Mouse (Mus musculus): ENCODE measurements around the gene Sh3bp5. TPM values are rescaled to one million over a fixed set of nuclear protein-coding genes. Genes with fewer than 3 reads are reported as not detected.

Sh3bp5 gene
- polyA plus RNA-seq, 1 experiment, result 6.9 TPM

DNA sequence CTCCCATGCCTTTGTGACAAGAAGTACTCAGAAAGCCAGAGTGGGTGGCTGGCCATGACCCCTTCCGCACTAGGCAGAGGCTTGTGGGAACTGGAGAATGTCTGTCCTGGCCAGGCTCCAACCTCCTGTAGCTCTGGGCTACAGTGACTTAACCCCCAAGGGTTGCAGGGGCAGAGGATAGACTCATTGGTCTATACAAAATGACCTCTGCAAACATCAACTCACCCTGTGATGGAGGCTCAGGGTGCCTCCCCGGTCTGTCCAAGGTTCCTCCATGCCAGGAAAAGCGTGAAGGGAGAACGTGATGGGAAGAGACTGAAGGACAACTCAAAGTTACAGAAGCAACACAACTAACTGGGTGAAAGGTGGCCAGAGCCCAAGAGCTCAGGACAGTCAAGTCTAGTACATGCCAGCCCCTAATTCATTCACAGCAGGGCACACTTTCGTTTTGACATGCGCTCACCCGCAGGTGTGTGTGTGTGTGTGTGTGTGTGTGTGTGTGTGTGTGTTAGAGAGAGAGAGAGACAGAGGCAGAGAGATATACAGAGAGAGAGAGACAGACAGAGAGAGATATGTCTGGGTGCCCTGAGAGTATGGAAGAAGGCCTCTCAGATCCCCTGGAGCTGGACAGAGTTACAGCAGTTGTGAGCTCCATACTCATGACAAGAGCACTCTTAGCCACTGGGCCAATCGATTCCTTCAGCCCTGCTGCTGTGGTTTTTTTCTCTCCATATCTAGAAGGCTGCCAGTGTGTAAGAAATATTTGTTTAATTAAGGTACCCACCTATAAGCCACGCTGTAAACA lies 37.9 kb downstream of the Sh3bp5 start:
- no peak for TF ChIP-seq POLR2A (IDR thresholded peaks at IDR 0.05; ENCODE audit: low read depth, low read length)
- no peak for TF ChIP-seq CTCF (IDR thresholded peaks at IDR 0.05; ENCODE audit: extremely low read depth, insufficient read length, insufficient replicate concordance, low read depth, low read length)
- no peaks in the 10 kb centered on the region for H3K27me3 ChIP-seq (ENCODE audit: control insufficient read depth, insufficient read depth, low read length)
- no peak overlapping the region for H3K27ac ChIP-seq (ENCODE audit: insufficient read depth, low read depth, low read length)
- no peaks in the 10 kb centered on the region for H3K36me3 ChIP-seq (ENCODE audit: control insufficient read depth, insufficient read depth, low read length)
- 77% methylated on average over 9 of the region's 9 CpGs for WGBS
- no peaks in the 10 kb centered on the region; the same call in 1 of the 2 replicates for H3K4me1 ChIP-seq (ENCODE audit: control insufficient read depth, insufficient read depth, insufficient read length, low read length)
- no peak overlapping the region for H3K4me3 ChIP-seq (ENCODE audit: low read depth, low read length)

DNA sequence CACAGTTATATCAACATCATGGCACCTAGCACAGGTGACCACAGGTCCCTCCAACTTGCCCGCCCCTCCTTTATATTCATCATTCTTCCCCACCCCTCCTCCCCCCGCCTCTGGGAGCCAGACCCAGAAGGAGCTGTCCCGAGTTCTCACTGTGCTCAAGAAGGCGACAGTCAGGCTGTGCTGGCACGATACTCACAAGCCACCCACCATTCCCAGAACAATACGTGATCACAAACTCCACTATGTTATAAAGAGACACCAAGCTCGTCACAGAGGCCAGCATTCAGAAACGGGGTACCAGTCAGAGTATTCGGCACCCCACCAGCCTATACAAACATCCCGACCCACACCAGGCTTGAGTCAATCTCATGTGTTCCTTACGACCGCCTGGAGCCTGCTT lies 38.5 kb downstream of the Sh3bp5 start:
- TF ChIP-seq CTCF (IDR thresholded peaks at IDR 0.05; ENCODE audit: extremely low read depth, insufficient read length, insufficient replicate concordance, low read depth, low read length) (no peak), POLR2A (IDR thresholded peaks at IDR 0.05; ENCODE audit: low read depth, low read length) (no peak)
- H3K27me3 ChIP-seq (ENCODE audit: control insufficient read depth, insufficient read depth, low read length), result no peaks in the 10 kb centered on the region
- no peaks in the 10 kb centered on the region for H3K36me3 ChIP-seq (ENCODE audit: control insufficient read depth, insufficient read depth, low read length)
- no peak overlapping the region for H3K4me3 ChIP-seq (ENCODE audit: low read depth, low read length)
- 76% methylated on average over 12 of the region's 12 CpGs for WGBS
- no peaks in the 10 kb centered on the region; the same call in 1 of the 2 replicates for H3K4me1 ChIP-seq (ENCODE audit: control insufficient read depth, insufficient read depth, insufficient read length, low read length)
- H3K27ac ChIP-seq (ENCODE audit: insufficient read depth, low read depth, low read length), result no peak overlapping the region

DNA sequence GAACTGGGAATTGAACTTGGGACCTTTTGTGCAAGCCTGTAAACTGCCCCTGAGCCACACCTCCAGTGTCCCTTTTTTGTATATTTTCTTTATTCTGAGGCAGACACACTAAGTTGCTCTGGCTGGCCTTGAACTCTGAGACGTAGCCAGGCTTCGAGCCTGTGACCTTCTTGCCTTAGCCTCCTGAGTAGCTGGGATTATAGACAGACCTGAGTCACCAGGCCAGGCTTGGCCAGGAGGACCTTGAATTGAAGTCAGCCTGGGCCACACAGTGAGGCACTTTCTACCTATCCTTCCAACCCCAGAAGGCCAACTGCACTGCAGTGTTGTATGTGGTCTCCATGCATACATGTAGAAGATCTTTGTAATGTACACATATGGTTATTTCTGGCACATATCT lies 39.5 kb downstream of the Sh3bp5 start:
- Histone ChIP-seq H3K27me3 (ENCODE audit: control insufficient read depth, insufficient read depth, low read length) (no peaks in the 10 kb centered on the region), H3K4me1 (ENCODE audit: control insufficient read depth, insufficient read depth, insufficient read length, low read length) (no peaks in the 10 kb centered on the region; the same call in 1 of the 2 replicates), H3K27ac (ENCODE audit: insufficient read depth, low read depth, low read length) (no peak overlapping the region), H3K36me3 (ENCODE audit: control insufficient read depth, insufficient read depth, low read length) (no peaks in the 10 kb centered on the region), H3K4me3 (ENCODE audit: low read depth, low read length) (no peak overlapping the region)
- 82% methylated on average over 2 of the region's 2 CpGs for WGBS
- TF ChIP-seq POLR2A (IDR thresholded peaks at IDR 0.05; ENCODE audit: low read depth, low read length) (no peak), CTCF (IDR thresholded peaks at IDR 0.05; ENCODE audit: extremely low read depth, insufficient read length, insufficient replicate concordance, low read depth, low read length) (no peak)

DNA sequence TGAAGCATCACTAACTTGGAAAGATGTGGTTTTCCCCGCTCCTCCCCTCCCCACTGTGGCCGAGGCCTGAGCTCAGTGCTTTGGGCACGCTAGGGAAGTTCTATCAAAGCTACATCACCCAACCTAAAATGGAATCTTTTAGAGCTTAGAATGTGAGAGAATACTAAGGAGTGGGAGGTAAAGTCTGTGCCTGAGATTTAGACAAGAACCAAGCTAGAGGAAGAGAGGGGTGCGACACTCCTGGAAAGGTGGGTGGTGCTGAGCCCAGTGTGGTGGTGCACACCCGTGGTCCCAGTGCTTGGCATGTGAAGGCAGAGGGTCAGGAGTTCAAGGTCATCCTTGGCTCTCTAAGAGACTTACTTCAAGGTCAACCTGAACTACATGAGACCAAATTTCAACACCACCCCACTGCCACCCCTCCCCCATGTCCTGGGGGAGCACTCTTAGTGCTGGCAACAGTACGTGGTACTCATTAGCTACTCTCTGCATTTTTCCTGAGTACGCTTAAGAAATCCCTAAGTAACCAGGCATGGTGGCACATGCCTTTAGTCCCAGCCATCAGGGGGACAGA lies 40.2 kb downstream of the Sh3bp5 start:
- Histone ChIP-seq H3K27me3 (ENCODE audit: control insufficient read depth, insufficient read depth, low read length) (no peaks in the 10 kb centered on the region), H3K27ac (ENCODE audit: insufficient read depth, low read depth, low read length) (no peak overlapping the region), H3K4me1 (ENCODE audit: control insufficient read depth, insufficient read depth, insufficient read length, low read length) (no peaks in the 10 kb centered on the region; the same call in 1 of the 2 replicates), H3K4me3 (ENCODE audit: low read depth, low read length) (no peak overlapping the region), H3K36me3 (ENCODE audit: control insufficient read depth, insufficient read depth, low read length) (no peaks in the 10 kb centered on the region)
- 91% methylated on average over 7 of the region's 7 CpGs for WGBS
- TF ChIP-seq CTCF (IDR thresholded peaks at IDR 0.05; ENCODE audit: extremely low read depth, insufficient read length, insufficient replicate concordance, low read depth, low read length), result no peak
- no peak for TF ChIP-seq POLR2A (IDR thresholded peaks at IDR 0.05; ENCODE audit: low read depth, low read length)

DNA sequence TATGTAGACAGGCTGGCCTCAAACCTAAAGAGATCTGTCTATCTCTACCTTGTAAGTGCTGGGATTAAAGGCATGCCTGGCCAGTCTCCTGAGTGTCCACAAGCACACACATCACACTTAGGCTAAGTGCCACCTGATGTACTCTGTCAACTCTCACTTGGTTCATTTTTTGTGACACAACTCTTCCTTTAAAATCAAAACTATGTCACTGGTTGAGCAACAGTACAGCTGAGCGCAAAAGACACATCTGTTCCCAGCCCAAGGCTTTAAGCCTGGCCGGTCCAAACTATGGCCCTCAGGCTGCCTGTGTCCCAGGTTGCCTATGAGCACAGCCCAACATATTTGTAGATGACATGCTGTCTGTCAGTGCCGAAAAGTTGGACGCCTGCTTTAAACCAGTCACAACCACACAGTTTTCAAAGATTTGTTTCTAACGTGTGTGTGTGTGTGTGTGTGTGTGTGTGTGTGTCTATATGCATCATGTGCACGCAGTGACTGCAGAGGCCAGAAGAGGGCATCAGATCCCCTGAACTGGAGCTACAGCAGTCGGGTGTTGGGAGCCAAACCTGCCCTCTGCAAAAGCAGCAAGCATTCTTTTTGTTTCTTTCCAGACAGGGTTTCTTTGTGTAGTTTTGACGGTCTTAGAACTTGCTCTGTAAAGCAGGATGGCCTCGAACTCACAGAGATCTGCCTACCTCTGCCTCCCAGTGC lies 40.9 kb downstream of the Sh3bp5 start:
- Histone ChIP-seq H3K27ac (ENCODE audit: insufficient read depth, low read depth, low read length) (no peak overlapping the region), H3K36me3 (ENCODE audit: control insufficient read depth, insufficient read depth, low read length) (no peaks in the 10 kb centered on the region)
- WGBS, result 90% methylated on average over 9 of the region's 9 CpGs

DNA sequence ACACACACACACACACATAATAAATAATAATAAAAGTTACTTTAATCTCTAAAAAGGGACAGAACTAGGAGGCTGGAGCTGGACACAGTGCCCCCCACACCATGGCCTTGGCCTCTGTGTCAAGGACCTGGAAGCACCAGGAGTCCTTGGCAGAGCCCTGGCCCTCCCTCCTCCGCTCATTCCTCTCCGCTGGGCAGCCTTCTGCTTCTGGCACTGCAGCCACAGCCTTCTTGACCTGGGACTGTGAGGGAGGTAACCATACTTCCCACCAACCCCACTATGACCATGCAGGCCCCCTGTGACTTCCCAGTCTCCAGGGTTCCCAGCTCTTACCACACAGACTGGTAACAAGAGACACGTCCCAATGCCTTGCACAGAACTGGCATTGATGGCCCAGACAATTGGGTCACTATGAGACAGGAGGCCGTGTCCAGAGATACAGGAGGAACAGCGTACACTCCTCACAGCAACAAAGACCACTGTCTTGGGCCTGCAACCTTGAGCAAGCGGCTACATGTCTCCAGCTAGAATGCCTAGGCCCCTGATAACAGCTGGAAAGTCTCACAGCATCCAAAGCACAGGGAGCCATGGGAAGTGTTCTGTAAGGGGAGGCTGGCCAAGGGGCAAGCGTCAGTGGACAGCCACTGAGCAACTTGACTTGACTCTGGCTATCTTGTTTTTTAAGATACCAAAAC lies 41.8 kb downstream of the Sh3bp5 start:
- no peaks in the 10 kb centered on the region for H3K36me3 ChIP-seq (ENCODE audit: control insufficient read depth, insufficient read depth, low read length)
- no peak overlapping the region for H3K27ac ChIP-seq (ENCODE audit: insufficient read depth, low read depth, low read length)
- no peak overlapping the region for H3K4me3 ChIP-seq (ENCODE audit: low read depth, low read length)
- no peak for TF ChIP-seq CTCF (IDR thresholded peaks at IDR 0.05; ENCODE audit: extremely low read depth, insufficient read length, insufficient replicate concordance, low read depth, low read length)
- WGBS, result 83% methylated on average over 7 of the region's 7 CpGs
- no peaks in the 10 kb centered on the region for H3K4me1 ChIP-seq (ENCODE audit: control insufficient read depth, insufficient read depth, insufficient read length, low read length)
- no peaks in the 10 kb centered on the region for H3K27me3 ChIP-seq (ENCODE audit: control insufficient read depth, insufficient read depth, low read length)

More for the DNA sequence above, 40.9 kb downstream of the Sh3bp5 start:
- H3K4me3 ChIP-seq (ENCODE audit: low read depth, low read length), result no peak overlapping the region
- TF ChIP-seq CTCF (IDR thresholded peaks at IDR 0.05; ENCODE audit: extremely low read depth, insufficient read length, insufficient replicate concordance, low read depth, low read length), result no peak
- TF ChIP-seq POLR2A (IDR thresholded peaks at IDR 0.05; ENCODE audit: low read depth, low read length), result no peak
- no peaks in the 10 kb centered on the region for H3K4me1 ChIP-seq (ENCODE audit: control insufficient read depth, insufficient read depth, insufficient read length, low read length)
- no peaks in the 10 kb centered on the region for H3K27me3 ChIP-seq (ENCODE audit: control insufficient read depth, insufficient read depth, low read length)

All from small intestine, adult 2 months (tissue).